Mouse (Mus musculus): Measurements from ENCODE around the gene Cox4i1.
"Not testable (repeated sequence)": the region's sequence is repeated elsewhere in the genome, so short reads cannot be mapped to it uniquely, and the experiment has no call there.

Cox4i1 gene

DNA sequence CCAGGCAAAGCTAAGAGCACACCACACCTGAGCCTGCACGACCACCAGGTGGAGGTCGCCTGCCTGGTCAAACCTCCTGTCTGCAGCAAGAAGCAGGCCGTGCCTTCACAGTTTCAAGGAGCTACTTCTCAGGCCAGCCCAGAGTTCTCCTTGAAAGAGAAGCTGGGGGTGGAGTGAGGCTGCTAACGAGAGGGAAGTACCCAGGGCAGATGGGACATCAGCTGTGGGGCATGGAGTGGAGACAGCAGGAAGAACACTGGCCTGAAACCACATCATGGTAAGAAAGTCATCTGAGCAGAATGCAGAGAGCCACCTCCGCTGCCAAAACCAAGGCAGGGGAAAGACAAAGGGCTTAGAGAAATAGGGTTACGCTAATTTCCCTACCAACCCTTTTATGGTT is 3.5 kb upstream of the Cox4i1 start:
- no peak for DNase-seq (ENCODE audit: low read depth, low spot score)

DNA sequence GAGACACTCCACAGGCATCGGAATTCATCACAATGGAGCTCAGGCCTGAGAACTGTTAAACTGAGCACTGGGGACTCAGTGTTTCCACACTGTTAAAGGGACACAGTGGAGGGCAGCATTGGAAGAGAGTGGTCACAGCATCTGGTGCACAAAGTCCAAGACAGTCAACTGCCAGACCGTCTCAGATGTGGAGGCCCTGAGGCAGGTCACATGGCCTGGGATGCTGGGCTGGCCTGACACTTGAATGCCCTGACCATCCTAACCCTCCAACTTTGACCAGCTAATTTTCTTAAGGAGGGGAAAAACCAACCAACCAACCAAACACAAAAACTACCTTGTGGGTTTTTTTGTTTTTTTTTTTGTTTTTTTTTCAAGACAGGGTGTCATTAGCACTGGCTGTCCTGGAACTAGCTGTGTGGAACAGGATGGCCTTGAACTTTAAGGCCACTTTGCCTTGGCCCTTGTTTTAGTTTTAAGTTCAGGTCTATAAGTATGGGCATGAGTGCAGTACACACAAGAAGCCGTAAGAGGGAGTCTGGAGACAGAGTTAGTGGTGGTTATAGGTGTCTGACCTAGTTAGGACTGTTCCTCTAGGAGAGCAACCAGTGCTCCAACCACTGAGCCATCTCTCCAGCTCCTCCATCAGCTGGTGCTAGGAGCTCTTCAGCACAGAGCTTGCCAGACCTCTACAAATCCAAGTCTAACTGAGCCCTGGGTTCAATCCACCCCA is 2.1 kb upstream of the Cox4i1 start:
- peak; percentile 21 for DNase-seq (ENCODE audit: low read depth, low spot score)

DNA sequence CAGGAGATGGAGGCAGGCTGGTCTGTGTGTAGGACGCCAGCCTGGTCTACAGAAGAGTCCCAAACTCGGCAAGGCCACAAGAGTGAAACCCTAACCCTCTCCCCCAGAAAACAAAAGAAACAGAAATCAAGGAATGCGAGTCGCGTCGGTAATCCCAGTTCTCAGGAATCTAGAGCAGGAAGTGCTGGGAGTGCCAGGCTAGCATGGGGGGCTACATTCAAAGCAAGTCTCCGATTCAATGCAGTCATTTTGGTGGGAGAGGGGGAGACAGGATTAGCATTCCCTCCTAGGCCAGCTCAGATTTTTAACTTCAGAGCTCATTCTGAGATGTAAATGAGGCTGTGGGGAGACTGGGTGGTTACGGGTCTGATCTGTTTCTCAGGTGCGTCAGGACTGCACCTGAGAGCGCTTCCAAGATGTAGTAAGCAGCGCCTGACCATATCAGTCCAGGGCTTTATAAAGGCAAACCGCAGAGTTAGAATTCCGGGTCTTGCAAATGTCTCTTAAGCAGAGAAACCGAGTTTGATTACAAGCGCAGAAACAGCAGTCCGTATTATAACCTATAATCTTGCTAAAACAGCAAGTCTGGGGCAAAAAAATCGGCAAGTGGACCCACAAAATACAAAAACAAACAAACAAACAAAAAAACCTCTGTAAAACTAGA is 1.1 kb upstream of the Cox4i1 start:
- peak; percentile 21 for DNase-seq (ENCODE audit: low read depth, low spot score)

DNA sequence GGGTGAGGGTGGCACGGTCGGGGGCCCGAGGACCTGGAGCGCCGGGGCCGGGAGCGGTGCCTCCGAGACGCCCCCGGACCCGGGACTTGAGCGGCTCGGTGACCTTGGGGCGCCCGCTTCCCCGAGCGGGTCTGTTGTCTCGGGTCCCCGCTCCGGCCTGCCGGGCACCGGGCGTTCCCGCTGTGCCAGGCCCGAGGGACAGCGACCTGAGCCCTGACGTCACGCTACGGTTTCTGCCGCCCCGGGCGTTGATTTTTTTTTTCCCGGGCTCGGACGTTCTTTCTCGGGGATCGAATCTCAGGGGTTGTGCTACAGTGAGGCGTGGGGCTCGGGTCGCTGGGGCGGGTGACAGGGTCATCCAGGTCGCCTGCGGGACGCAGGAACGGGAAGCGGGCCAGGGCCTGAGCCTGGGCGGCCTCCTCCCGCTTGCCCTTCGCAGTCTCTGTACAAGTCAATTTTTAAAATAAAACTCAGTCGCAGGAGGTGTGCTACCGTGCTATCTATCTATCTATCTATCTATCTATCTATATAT is 418 bp downstream of the Cox4i1 start, which contains the start of gene Emc8:
Gene Emc8 (minus strand): TSS at position 200 of the 532 bp plus-strand sequence.
- peak; percentile 53 for DNase-seq (ENCODE audit: low read depth, low spot score)

DNA sequence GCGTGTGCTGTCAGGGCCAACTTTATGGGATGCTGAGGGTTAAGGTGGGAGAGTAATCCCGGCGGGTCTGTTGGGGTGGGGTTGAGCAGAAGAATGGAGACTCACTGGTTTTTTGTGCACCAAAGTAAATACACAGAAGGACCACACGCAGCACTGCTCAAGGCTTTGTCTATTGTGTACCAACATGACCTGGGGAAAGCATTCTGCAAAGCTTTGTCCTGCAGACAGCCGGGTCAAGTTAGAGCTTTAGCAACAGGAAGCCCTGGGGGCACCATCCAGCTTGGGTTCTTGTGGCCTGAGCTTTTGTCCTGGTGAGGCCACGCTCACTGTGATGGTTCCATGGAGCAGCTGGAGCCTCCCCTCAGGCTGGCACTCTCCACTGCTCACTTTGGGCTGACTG is 3.8 kb downstream of the Cox4i1 start:
- no peak for DNase-seq (ENCODE audit: low read depth, low spot score)

DNA sequence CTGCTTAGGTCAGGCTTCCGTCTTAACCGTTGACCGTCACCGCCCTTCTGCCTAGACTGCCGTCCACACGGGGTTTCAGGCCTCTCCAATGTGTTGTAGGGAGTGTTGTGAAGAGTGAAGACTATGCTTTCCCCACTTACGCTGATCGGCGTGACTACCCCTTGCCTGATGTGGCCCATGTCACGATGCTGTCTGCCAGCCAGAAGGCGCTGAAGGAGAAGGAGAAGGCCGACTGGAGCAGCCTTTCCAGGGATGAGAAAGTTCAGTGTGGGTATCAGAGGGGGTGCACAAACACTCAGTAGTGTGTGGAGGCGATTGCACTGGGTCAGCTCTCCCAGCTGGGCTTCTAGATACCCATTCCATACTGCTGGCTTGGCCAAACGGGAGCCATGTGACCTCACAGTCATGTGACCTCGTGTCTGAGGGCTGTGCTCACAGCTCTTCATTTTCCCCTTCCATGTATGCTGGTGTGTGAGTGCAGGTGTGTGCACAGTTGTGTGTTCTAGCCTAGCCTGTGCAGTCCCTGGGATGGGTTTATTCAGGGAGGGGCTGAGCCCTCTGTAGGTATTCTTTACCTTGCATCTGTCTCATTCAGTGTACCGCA is 4.7 kb downstream of the Cox4i1 start:
- DNase-seq (ENCODE audit: low read depth, low spot score) = no peak

DNA sequence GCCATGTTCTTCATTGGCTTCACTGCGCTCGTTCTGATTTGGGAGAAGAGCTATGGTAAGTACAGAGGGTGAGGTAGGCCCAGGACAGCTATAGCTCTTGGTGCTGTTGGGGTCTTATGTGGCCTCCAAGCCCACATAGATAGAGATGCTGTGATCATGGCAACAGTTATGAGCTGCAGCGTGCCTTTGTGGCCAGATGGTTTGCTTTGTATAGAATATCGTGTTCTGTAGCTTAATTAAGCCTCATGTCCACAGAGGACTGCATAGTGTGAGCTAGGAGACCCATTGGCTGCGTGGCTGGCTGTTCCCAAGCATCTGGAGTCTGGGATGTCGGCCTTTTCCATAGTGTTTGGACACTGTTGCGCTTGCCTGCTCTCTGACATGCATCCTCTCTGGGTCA is 5.3 kb downstream of the Cox4i1 start:
- DNase-seq (ENCODE audit: low read depth, low spot score) = no peak

DNA sequence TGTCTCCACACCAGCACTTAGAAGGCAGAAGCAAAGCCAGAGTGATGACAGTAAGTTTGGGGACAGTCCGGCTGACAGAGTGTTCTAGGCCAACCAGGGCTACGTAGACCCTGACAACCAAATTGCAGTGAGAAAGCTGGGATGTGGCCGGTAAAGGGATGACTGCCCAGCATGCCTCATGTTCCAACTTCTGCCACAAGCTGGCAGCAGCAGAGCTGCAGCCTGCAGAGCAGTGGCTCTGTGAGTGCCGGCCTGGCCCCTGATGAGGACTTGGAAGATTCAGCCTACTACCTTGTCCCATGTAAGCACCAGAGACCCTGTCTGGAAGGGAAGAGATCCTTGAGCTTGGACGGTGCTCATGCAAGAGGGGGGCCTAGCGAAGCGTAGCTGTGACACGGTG is 7.7 kb downstream of the Cox4i1 start:
- DNase-seq (ENCODE audit: low read depth, low spot score) = no peak

DNA sequence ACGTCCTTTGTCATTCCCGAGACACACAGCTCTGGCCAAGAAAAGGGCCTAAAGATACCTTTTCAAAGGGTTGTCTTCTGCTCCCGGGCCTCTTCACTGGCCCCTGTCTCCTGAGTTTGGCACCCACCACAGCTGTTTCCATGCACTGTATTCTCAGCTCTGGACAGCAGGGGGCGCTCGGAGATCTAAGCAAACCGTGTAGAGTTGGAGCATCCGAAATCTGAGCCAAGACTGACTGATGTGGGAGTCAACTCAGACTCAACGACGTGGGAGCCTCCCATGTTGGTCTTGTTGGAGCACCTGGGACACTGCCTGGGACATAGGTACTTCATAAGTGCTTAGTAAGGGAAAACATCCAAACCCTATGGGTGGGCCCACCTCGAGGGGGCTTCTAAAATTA is 10.4 kb downstream of the Cox4i1 start:
- DNase-seq (ENCODE audit: low read depth, low spot score) = peak; percentile 52

DNA sequence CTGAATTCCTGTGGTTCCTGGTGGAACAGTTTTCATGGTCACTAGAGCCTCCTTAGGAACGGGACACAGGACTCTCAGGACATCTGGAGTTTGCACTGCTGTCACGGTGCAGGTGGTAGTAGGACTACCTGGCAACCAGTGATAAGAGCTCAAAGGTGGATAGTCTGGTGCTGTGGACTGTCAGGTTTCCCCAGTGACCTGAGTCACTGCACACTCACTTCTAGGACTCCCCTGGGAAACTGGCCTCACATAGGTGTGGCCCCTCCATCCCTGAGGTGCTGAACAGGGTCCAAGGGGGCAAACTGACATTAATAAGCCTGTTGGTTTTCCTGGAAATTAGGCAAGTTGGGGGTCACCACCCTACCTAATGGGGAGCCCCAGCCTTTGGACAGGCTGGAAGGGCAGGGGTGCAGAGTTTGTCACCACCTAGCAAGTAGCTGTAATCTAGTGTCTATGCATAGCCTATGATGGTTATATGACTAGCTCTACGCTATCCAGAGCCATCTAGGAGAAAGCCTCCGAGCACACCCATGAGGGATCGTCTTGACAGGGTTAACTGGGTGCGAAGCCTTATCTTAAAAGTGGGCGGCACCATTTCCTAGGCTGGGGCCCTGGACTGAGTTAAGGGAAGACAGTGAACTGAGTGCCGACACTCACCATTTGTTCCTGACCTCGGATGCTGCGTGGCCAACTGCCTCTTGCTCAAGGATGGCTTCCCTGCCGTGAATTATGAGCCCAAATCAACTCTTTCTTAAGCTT is 11.8 kb downstream of the Cox4i1 start:
- DNase-seq (ENCODE audit: low read depth, low spot score) = peak; percentile 15

DNA sequence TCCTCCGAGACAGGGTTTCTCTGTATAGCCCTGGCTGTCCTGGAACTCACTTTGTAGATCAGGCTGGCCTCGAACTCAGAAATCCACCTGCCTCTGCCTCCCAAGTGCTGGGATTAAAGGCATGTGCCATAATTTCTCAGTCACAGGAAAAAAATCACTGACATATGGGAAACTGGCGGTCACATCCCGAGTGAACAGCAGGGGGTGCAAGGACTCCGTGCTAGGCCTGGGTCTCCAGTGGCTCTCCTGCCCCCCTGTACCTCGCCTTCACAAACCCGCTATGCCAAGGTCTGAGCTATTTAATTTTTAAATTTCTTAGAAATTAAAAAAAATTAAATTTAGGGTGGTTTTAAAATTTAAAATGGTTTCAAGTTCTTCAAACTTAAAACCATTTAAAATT is 12.4 kb downstream of the Cox4i1 start:
- not testable (repeated sequence) for DNase-seq (ENCODE audit: low read depth, low spot score)

DNA sequence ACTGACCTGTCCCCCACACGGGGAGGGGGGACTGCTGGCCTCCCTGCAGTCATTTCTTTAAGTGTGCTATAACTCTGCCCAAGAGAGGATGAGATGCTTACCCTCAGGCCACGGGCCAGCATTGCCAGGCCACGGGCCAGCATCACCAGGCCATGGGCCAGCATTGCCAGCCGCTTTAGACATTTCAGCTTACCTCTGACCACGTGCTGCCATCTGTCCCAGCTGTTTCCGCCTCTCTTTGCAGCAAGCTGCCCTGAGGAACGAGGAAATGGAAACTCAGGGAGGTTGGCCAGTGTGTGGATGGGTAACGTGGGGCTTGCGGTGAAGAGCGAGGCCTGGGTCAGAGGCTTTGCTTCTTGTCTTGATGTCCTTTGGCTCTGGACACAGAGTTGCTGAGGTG is 13.1 kb downstream of the Cox4i1 start:
- no peak for DNase-seq (ENCODE audit: low read depth, low spot score)

DNA sequence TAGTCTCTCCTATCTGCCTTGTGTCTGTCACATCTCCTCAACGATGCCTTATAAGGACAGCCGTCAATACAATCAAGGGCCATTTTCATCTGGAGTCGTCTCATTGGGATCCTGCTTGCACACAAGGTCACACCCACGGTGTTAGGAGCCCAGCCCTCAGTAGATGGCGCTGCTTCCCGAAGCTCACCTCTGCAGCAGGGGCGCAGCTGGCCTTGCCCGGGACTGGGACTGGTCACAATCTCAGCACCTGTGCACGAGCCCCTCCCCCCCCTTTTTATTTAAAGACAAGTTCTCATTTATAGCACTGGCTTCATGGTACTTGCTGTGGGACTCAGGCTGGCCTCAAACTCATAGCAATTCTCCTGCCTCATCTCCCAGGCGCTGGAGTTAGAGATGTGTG is 15.6 kb downstream of the Cox4i1 start:
- no peak for DNase-seq (ENCODE audit: low read depth, low spot score)

DNA sequence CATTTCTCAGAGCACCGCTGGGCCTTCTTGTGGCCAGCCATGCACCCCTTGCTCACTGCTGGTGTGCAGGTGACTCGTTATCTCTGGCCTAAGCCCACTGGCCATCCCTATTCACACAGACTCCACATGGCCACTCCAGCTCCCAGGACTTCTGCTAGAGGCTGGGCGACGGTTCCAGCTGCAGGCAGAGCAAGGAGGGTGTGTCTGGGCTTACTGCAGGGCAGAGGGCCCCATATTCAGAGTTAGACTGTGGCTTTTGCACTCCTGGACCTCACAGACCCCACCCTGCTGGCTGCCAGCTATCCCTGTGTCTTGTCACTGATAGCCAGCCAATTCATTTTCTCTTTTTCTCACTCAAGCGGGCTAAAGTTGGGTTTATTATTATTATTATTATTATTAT is 16.1 kb downstream of the Cox4i1 start:
- DNase-seq (ENCODE audit: low read depth, low spot score) = no peak

DNA sequence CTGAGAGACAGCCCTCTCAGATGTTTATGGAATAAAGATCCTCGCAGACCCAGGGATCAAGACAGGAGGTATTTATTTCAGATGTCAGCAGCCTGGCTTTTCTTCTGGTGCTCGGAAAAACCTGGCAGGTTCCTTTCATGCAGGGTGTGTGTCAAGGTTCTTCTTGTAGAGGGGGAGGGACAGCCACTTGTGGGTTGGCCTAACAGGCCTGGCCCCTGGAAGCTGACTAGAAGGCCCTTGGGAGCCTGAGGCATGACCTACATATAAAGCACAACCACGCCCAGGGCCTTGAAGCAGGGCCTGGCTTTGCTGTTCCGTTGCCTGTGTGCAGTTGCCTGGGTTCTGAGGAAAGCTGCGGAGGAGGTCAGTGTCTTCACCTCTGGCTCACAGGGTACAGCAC is 17.1 kb downstream of the Cox4i1 start:
- no peak for DNase-seq (ENCODE audit: low read depth, low spot score)

DNA sequence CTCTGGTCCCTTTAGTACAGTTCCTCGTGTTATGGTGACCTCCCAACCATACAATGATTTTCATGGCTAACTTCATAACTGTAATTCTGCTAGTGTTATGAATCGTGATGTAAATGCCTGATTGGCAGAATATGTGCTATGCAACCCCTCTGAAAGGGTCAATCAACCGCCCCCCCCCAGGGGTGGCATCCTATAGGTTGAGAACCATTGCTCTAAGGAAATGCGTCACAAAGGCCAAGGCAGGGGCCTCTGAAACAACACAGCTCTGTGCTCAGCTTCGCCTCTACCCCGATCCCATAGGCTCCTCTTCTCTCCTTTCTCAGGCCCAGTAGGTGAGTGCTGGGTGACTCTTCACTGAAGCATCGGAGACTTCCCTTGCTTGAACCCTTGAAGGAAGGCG is 17.6 kb downstream of the Cox4i1 start:
- DNase-seq (ENCODE audit: low read depth, low spot score) = no peak

DNA sequence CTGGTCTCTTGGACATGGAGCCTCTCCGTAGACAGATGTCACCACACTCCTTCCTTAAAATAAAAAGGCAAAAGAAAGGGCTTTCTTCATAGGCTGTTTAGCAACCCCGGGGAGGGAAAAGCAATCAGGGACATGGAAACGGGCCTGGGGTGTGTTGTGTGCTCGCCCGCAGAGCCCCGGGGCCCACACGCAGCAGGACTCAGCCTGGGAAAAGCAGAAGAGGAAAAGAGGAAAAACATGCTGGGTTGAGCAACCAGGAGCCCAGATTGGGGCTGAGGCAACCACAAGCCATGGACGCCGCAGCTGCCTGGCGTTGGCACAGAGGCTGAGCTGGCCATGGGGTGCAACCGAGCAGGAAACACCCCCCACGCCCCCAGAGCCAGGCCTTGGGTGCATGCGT is 18.0 kb downstream of the Cox4i1 start:
- no peak for DNase-seq (ENCODE audit: low read depth, low spot score)

DNA sequence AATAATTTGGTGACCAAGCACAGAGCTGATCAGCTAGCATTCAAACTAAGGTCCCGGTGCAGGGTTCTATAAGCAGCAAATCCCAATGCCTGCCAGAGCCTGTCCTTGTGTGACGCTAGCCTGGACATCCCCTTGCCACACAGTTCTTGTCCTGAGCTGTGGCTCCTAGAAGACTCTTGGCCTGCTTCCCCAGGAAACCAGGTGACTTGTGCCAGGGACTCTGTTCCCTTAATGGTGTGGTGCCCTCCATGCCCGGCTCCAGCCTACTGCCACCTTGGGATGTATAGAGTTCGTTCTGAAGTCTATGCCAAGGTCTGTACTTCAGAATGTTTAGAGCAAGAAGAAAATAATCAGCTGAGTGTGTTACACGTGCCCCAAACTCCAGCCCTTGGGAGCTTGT is 18.6 kb downstream of the Cox4i1 start:
- no peak for DNase-seq (ENCODE audit: low read depth, low spot score)

DNA sequence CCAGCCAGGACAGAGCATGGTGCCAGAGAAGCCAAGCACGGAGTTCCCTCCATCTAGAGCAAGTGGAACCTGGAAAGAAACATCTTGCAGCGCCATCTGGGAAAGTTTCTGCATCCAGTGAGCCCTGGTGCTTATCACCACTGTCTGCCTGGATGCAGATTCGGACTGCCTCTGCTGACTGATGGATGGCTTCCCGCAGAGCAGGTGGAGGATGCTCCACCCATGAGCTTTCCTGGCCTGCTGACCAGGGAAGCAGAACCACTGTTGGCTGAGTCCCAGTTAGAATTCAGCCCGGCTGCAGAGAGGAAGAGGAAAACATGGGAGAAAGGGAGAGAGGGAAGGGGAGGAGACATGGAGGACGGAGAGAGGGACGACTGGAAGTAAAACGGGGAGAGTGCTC is 19.8 kb downstream of the Cox4i1 start:
- DNase-seq (ENCODE audit: low read depth, low spot score) = no peak

DNA sequence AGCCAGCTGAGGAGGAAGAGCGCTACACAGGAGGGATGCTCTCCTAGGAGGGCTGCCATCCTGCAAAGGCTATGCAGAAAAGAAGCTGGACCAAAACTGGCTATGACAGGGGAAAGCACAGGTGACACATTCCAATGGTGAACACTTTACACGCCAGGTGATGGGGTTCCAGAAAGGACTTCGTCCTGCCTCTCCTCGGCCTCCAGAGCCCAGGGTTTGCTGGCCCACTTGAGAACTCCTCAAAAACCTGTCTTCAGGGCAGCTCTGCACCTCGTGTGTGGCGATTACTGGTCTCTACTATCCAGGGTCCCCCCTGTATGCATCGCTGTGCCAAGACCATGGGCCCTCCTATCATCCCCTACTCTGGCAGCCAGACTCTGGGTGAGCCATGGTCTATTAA is 20.5 kb downstream of the Cox4i1 start:
- no peak for DNase-seq (ENCODE audit: low read depth, low spot score)

DNA sequence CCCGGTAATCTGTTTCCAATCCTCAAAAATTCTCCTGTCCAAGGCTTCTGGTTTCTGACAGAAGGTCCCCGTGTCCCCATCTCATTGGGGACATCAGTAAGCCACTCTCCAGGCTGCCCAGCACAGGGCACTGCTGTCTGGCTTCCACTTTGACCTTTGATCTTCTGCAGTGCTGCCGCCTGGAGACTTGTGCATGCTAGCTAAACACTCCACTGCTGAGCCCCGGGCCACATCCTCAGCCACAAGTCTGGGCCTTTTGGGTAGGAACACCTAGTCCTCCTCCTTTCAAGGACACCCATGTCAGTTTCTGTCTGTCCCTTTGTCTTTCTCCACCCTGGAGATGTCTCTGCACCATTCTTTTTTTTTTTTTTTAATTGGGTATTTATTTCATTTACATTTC is 24.9 kb downstream of the Cox4i1 start:
- no peak for DNase-seq (ENCODE audit: low read depth, low spot score)

DNA sequence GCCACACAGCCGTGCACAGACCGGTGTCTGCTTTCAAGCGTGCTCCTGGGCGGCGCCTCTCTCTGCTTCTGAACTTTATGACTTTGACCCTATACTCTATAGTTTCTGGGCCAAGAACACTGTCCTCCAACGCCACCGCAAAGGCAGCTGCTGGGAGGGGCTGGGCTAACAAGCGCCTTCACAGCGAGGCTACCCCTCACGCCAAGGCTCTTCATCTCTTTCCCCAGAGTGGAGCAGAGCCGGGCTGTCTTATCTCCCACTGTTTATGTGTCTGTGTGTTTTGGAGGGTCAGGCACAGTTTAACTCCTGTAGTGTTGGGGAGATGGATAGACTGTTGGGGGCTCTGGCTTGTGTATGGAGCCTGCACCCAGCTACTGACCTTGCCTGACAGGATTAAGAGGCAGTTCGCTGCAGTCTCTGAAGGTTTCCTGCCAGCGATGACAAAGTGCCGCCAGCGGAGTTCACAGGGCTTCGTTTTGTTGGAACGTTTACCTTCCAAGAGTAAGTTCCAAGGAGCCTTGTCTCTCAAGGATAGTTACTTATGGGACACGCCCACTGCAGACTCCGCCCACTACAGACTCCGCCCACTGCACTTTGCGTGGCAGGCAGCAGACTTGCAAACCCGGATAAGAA is 26.0 kb downstream of the Cox4i1 start:
- peak; percentile 27 for DNase-seq (ENCODE audit: low read depth, low spot score)

All from c-Kit-negative CD71-positive TER-119-positive erythroid progenitor cells, embryonic 14.5 days (primary cell).